Mouse (Mus musculus): ENCODE results near the gene Tbc1d32.

- TF ChIP-seq CTCF (IDR thresholded peaks at IDR 0.05; ENCODE audit: insufficient read depth, low read length) (no peak), POLR2A (IDR thresholded peaks at IDR 0.05; ENCODE audit: borderline replicate concordance, extremely low read depth, low read depth, low read length) (no peak)
Measured at GRCm38 (mm10) chr10:56227771-56228275, 666 bp downstream of the Tbc1d32 start.
